Mouse (Mus musculus): ENCODE measurements around the gene Ank. TPM values are rescaled to one million over a fixed set of nuclear protein-coding genes. Genes with fewer than 3 reads are reported as not detected.

The Ank gene
- total RNA-seq, 4 experiments from 2014 or later, result 216 to 229 (median 226) TPM

DNA sequence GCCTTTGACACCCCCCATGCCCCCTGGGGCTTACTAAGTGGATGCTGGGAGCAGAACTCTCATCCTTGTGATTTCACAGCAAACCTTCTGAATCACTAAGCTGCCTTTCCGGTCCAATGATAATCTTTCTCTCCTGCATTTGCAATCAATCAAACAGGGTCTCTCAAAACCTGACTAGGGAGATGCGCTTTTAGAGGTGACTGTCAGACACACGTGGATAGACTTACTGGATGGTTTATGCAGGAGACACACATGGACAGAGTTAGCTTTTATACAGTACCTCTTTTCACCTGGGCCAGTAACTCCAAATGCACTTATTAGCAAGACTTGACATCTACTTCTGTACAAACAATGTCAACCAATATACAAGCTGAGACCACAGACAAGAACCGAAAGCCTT lies 131.0 kb downstream of the Ank start:
- DNase-seq (ENCODE audit: low spot score), result no peak

DNA sequence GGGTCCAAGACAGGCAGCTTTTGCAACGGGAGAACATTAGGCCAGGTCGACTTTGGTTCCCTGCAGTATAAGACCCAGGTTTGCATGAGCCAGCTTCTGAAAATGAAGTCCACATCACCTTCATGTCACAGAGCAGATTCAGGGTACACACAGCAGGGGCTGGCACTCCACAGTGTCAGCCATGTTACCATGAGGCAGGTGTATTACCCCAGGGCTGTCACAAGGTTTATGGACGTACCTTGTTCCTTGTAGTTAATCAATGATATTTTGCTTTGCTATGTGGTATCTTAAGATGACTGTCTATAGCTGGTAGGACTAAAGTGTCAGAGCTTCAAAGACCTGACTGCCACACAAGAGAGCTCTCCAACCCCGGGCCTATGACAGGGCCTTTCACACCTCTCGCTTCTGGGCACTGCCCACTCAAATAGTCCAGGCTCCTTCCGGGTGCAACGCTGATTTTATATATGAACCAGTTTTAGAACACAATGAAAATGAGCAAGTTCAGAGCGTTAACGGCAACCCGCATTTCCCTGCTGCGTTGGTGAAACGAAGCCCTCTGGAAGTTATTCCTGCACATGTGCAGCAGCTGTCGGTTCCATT lies 132.4 kb downstream of the Ank start:
- no peak for DNase-seq (ENCODE audit: low spot score)

DNA sequence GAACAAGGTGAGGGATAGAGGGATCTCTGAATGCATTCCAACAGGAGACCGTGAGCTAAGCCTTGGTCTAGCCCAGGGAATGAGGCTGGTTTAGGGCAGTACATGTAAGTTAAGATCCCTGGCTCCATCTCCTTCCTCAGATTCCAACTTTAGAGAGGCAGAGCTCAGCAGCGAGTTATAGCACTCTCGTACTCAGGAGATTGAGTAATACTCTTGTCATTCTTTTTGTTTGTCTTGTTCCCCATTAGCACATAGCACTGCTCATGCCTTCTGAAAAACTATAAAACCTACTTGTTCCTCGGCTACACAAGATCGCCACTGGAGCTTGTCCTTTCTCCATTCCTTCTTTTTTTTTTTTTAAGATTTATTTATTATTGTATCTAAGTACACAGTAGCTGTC lies 134.0 kb downstream of the Ank start:
- DNase-seq (ENCODE audit: low spot score), result no peak

DNA sequence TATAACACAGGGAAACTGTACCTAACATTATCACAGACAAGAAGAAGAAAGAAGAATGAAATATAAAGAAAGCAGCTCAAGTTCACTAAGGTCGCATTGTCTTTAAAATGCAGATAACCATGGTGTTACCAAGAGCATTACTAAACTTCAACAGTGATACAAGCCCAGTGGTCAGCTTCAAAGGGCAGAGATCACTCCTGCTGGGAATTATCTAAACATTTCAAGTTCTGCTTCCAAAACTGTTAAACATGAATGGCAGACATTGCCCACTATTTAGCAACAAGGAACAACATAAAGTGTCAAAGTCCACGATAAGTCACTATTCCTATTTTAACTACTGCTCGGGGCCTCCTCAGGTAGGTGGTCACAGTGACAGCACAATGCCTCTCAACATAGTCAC lies 138.1 kb downstream of the Ank start:
- DNase-seq (ENCODE audit: low spot score), result no peak

DNA sequence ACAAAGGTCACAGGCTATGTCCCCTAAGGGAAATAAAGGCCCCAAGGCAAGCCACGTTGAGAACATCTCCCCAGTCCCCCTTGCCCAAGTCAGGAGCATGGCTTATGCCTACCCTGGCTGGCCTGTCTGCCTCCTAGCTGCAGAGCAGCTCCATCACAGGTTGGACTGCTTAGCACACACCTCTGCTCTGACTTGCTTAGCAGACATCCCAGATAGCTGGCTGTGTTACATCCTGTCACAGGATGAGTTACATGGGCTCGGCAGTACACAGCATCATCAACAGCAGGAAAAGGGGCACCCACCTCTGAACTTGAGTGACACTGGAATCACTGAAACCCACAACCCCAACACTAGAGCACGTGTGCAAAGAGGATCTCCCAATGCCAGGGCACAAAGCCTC lies 138.8 kb downstream of the Ank start:
- DNase-seq (ENCODE audit: low spot score), result no peak

DNA sequence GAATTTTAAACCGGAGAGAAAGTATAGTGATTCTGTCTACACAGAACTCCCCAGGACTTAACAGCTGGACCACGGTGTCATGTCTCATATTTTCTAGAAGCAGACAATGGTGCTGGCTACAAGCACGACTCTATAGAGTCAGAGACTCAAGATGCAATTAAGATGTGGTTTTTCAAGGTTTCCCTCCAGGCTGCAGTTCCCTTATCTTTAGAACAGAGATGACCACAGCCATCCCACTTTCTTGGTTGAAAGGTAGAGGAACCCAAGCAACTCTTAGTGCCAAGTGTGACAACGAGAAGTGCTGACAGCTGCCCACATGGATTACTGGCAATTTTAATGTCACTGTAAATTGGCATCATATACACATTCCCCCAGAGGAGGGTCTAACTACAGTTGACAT lies 143.1 kb downstream of the Ank start:
- no peak for DNase-seq (ENCODE audit: low spot score)

DNA sequence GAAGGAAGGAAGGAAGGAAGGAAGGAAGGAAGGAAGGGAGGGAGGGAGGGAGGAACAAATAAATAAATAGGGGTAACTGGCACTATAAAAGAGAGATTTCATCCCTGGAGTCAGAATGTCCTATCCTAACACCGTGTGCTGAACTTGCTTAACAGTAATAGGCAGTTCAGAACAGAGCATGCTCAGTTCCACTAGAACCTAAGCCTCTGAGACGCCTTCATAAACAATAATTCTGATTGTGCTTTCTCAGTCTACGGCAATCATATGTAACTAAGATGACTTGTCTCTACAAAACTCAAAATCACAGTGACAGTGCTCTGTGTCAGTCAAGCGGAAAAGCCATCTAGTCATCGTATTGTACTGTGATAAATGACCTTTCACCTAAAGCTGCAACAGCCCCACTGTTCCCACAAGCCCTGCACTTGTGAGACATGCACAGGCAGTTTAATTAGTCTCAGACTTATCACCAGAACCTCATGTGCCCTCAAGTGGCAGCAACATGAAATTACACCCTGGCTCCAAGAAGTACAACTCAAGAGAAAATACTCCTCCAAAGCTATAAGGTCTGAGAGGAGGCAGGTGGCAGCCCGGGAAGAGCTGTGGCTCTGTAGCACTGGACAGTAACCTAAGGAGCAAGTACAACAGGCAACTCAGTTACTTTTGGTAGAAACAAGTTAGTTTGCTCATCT lies 146.2 kb downstream of the Ank start:
- peak; percentile 60 for DNase-seq (ENCODE audit: low spot score)

DNA sequence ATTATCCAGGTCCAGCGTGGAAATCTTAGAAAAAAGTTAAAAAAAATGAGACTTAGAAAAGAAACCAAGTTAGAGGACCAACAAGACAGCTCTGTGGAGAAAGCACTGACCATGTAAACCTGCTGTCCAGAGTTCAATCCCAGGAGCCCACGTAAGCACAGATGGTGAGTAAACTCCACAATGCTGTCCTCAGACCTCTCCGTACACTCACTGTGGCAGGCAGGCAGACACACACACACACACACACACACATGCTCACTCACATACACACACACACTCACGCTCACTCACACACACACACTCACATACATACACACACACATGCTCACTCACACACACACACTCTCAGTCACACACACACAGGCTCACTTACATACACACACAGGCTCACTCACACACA lies 146.8 kb downstream of the Ank start:
- no peak for DNase-seq (ENCODE audit: low spot score)

DNA sequence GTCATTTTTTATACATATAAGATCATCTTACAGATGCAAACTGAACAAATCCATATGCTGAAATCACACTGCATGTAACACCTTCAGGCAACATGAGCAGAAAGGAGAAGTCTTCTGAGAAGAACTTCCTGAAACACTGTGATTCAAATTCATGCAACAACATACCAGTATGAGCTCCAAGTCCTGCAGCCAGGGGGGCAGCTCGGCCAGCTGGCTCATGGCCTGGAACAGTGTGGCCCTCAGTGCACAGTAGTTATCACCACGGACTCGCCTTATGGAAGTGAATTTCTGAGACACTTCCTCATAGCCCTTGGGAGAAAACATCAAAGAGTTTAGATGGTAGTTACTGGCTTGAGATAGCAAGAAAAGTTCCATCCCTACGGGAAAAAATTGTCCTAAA lies 149.7 kb downstream of the Ank start:
- DNase-seq (ENCODE audit: low spot score), result peak; percentile 87

DNA sequence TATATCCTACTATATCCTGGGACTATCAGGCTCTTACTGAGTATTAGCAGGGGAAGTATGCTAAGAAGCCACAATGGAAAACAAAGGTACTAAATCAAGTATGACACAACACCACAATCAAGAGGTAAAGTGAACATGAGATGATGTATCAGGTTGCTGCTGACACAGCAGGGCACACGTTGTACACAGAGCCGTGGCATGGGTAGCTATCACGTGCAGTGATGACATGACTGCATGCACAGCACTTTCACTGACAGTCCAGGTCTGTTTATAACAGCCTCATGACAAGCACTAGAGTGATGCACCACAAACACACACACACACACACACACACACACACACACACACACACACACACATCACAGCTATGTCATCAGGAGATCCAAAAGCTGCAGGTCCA lies 150.8 kb downstream of the Ank start:
- no peak for DNase-seq (ENCODE audit: low spot score)

DNA sequence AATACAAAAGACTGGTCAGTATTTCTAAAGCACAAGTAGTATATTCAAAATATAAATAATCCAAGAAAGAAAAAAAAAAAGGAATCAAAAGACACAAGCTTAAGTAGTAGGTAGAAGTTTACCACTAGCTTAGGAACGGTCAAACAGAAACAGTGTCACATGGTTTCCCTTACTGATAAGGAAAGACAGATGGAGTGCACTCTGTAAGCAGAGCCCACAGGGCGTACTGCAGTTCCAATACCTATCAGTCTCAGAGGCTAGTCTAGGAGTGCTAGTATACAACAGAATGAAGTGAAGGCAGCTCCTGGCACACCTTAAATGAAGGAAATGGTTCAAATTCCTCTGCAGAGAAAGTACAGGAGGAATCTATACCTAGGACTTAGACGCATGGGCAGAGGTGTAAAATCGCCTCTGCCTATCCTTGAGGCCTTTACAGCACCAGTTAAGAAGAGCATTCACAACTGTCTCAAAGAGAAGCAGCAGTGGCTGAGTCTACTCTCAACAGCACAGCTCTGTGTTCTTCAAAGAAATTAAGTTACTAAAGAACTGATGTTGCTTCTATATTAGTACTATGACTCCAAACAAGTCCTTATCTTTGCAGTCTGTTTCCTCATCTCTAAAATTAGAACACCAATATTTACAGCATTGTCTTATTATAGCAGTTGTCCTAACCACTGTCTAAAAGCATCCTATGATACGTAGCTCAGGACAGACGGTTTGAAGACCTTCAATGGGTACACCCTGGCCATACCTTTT lies 152.5 kb downstream of the Ank start:
- peak; percentile 44 for DNase-seq (ENCODE audit: low spot score)

DNA sequence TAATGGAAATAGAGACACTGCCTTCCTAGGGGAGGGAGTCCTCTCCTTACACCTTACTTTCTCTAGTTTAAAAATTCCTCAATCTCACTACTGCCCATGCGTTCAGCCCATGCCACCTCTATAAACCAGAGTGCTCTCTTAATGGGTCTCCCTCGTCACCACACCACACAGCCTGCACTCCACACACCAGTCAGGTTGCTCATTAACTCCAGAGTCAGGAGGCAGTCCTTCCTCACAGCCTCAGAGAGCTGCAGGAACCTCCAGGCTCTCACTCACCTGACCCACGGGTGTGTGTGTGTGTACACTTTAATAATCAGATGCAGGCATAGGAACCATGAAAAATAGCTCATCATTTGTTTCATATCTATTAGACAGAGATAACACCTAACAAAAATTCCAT lies 153.2 kb downstream of the Ank start:
- no peak for DNase-seq (ENCODE audit: low spot score)

DNA sequence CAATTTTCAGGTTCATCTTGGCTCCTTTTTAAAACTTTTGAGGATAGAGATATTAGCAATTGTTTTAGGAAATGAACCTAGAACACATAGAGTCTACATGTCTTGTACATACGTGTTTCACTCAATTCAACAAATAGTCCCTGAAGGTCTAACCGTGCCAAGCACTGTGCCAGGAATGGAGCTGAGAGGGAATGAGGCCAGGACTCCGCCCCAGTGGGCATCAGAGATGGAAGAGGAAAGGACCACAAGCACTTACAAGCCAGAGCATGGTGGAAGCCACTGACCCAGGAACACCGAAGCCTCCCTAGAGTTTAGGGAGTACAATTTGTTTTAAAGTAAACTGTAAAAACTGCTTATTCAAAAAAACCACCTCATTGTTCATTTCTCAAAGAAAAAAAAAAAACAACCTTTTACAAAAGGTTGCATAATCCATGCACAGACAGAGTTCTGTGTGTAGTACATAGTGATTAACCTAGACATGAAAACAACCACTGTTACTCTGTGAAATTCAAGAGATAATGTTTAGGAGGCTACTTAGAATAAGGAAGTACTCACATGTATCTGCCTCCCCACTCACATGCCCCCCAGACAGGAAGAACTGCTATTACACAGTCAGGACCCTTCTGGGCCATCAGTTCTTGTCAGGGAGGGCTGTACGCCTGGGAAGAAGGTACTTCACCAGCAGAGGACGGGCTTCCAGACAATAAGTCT lies 154.2 kb downstream of the Ank start:
- no peak for DNase-seq (ENCODE audit: low spot score)

DNA sequence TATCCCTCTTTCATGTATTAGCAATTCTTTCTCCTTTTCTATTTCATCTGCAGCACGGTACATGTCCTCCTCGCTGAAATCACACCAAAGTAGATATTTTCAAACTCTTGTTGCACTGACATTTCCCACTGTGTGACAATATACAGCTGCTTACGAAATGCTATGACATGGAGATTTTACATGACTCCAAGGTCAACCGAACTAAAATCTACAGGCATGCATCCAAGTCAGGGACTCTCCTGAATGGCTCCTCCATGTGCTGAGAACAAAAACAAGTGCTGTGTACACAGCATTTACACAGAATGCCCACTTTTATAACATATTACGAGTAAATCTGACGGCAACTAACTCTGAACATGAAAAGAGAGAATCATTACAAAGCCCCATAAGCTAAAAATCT lies 156.8 kb downstream of the Ank start:
- no peak for DNase-seq (ENCODE audit: low spot score)

DNA sequence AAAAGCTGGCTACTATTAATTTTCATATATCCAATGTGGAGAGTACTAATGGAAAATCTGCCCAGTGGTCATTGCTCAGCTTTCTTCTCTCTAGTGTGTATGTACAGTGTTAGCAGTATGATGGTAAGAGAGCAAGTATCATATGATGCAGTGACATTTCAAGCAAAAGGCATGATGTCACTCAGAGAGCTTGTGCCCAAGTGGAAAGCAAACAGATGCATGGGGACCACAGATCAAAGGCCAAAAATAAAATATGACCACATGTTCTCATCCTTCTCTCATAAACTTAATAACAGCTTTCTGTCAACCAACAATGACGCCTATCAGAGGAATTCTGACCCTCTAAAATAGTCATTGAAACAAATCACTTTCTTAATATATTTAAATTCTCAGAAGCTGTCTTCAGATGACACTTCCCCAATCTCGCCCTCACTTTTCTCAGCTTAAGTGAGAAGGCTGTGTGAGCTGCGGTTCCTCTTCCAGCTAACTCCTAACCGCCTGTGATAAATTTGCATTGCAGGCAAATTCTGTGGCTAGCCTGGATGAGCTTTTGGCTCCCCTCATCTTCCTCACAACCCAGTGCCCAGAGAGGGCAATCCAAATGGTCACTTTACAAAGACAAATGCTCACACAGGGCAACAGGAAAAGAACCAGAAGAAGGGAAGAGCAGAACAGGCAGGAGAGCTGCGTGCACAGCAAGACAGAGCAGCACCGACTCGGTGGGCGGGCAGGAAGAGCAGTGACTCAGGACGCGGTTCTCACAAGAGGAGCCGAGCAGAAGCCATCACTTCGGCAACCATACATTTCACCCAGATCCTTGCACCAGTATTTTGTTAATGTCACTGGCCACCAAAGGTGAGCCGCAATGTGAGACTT lies 158.8 kb downstream of the Ank start:
- no peak for DNase-seq (ENCODE audit: low spot score)

DNA sequence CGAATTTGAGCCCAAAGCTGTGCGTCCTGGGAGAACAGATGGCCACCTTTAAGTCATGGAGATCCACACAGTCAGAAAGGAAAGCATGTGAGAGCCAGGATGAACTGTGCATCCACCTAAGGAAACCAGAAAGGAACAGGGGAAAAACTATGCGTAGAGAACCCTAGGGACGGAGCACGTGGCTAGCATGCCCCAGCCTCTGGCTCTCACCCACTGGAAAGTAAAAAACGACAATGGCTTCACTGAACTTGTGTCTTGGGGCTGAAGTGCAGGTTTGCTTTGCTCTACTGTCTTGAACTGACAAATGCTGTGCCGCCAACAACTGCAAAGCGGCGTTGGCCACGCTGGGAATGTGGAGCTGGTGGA lies 159.4 kb downstream of the Ank start:
- no peak for DNase-seq (ENCODE audit: low spot score)

DNA sequence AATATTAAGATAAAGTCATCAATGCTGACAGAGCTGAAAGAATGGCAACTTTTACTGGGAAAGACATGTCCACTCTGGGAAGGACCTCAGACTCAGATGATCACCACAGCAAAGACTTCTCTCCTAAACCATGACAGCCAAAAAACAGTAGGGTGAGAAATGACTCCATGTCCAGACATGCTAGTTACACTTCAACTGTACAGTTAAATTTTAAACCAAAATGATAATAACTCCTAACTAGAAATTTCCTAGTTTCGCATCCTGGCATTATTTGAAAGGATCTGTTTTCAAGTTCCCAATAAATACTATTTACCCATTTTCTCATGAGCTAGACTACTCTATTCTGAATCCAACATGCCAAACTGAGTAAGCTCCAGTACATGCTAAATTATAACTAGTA lies 159.8 kb downstream of the Ank start:
- no peak for DNase-seq (ENCODE audit: low spot score)

DNA sequence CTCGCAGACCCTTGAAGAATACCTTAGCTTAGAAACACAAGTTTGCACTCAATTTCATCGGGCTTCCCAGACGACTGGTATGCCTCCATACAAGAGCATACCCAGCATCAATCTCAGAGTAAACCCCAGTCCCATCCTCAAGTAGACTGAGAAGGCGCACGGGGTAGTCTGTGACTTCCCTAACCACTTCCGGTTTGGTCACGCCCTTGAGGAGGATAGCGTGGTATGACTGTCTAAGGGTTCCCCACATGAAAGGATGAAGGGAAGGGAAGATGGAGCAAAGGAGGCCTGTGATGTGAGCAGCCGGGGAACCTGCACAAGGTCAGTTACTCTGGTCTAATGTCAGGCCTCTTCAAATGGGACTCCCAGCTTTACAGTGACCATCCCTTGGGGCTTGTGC lies 161.3 kb downstream of the Ank start:
- no peak for DNase-seq (ENCODE audit: low spot score)

DNA sequence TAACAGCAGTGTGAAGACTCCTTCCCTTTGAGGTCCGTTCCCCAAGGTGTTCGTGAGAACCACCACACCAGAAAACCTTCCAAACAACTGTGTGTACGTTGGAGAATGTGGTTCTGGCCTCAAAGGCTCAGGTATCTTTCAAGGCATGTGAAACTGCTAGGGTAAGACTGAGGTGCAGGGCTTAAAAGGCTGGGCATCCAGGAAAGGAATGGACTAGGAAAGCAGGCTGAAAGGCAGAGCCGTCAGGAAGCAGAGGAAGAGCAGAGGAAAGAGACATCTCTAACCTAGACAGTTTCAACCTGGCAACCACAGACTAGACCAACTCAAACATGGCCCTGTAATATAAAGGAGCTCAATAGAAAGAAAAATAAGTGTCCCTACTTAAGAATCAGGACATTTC lies 162.6 kb downstream of the Ank start:
- no peak for DNase-seq (ENCODE audit: low spot score)

DNA sequence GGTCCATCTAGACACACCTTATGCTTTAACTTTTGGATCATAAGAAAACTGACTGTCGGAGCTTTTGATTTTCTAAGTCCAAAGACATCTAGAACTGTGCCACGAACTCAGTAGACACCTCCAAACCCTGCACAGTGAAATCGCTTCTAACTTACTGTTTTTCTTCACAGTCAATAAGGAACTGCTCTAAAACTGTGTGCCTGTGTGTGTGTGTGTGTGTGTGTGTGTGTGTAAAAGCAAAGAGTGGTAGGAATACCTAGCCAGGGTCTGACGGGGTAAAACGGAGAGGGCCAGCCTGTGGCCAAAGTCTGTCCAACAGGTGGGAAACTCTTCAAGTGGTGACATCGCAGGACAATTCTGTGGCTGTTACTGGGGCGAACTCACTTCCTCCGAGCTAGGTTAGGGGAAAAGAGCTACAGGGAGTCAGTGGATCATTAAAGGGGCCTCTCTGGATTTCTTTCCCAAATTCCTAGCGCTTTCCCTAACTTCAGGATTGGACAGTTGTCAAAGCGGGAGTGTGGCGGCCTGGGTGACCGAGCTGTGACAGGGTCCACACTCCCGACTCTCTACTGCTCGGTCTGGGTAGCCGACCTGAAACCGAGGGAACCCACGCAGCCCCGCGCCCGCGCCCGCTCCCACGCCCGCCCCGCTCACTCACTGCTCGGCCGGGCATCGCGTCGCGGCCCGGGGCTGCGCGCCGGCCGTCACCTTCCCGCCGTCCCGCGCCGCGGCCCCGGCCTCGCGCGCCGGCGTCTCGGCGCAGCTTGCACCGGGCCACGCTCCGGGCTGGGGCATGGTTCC lies 163.5 kb downstream of the Ank start:
- DNase-seq (ENCODE audit: low spot score), result no peak
